Mouse (Mus musculus): Measurements from ENCODE around the gene Lrrc29. TPM values are rescaled to one million over a fixed set of nuclear protein-coding genes. Genes with fewer than 3 reads are reported as not detected.

Lrrc29 gene
- polyA plus RNA-seq, 1 experiment from 2014 or later: 1.2 TPM

GRCm38 (mm10) chr8:105264024-105264982, 61.8 kb downstream of the Lrrc29 start, which contains the start of the genes Tradd and Fbxl8:
Gene Tradd, minus strand, starts transcription at chr8:105264609.
Gene Fbxl8, plus strand, starts transcription at chr8:105264648.
- 1% methylated on average over 54 of the region's 54 CpGs for WGBS
- Histone ChIP-seq H3K4me2 (replicated peaks) (peak within 1 kb of the TSS; percentile 78), H3K4me1 (peaks cover 34% of the 10 kb centered on the region), H3K36me3 (no peaks in the 10 kb centered on the region), H3K27ac (replicated peaks) (no peak within 1 kb of the TSS), H3K27me3 (peaks cover 96% of the 10 kb centered on the region), H3K9ac (replicated peaks) (peak within 1 kb of the TSS; percentile 63), H3K4me3 (peak within 1 kb of the TSS; percentile 63), H3K9me3 (0 out of 2 replicates have a peak, but pooled peaks cover 3% of the 10 kb centered on the region)
- ATAC-seq (ENCODE audit: low FRiP score, low read depth): peak; percentile 39

DNA sequence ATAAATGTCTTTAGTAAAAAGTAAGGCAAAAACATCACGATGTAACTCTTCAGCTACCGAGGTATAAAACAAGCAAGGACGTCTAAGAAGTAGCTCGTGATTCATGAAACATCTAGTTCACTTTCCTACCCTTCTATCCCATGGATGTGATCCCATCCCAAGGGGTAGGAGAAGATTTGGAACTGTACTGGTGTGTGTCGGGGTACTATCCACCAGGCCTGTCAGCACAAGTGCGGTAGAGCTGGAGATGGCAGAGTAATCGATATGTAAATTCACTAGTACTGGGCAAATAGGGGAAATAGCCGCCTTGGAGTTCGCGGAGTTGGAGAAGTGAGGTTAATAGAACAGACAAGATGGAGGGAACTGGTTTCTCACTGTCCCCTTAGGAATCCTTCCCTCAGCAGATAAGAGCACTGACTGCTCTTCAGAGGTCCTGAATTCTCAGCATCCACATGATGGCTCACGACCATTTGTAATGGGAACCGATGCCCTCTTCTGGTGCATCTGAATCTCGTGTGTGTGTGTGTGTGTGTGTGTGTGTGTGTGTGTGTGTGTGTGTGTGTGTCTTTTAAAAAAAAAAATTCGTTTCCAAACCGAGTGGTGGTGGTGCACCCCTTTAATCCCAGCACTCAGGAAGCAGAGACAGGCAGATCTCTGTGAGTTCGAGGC, 62.7 kb downstream of the Lrrc29 start:
- peak overlapping the region; percentile 63; the same call in 1 of the 2 replicates for H3K4me3 ChIP-seq
- H3K27ac ChIP-seq (replicated peaks): no peak overlapping the region
- H3K4me2 ChIP-seq (replicated peaks): no peak overlapping the region
- H3K9me3 ChIP-seq: 0 out of 2 replicates have a peak, but pooled peaks cover 3% of the 10 kb centered on the region
- no peaks in the 10 kb centered on the region for H3K36me3 ChIP-seq
- H3K4me1 ChIP-seq: peaks cover 32% of the 10 kb centered on the region
- WGBS: 38% methylated on average over 16 of the region's 16 CpGs
- H3K27me3 ChIP-seq: peaks cover 96% of the 10 kb centered on the region
- no peak for ATAC-seq (ENCODE audit: low FRiP score, low read depth)
- H3K9ac ChIP-seq (replicated peaks): no peak overlapping the region; the same call in 1 of the 2 replicates

MicroRNAs within 50 kb of the gene (microRNA counts, 519-probe panel; counts per million panel counts)
- 3,332 counts per million, percentile 15 among the panel's probes with 10 or more counts for microRNA mmu-miR-328

Small RNA genes within 50 kb of the gene (microRNA-seq; reads per million reads assigned to microRNA genes)
- gene Gm27320 (not detected), gene Mir328 (386 reads per million, percentile 67 among the genes with 10 or more reads in this experiment)

Other genes starting within 250 kb of the Lrrc29 start
- gene Ces3b, start 242.5 kb downstream of the Lrrc29 start, polyA plus RNA-seq (2016; fragmentation: Nextera tagmentation; extraction: Ambion mirVana): not detected in 2 replicates
- gene Ces4a, start 194.5 kb downstream of the Lrrc29 start, polyA plus RNA-seq (2016; fragmentation: Nextera tagmentation; extraction: Ambion mirVana): not detected in 2 replicates
- 46.0 and 49.0 TPM in 2 replicates for gene Cbfb, start 155.6 kb downstream of the Lrrc29 start, polyA plus RNA-seq (2016; fragmentation: Nextera tagmentation; extraction: Ambion mirVana)
- gene D230025D16Rik, start 101.1 kb downstream of the Lrrc29 start, polyA plus RNA-seq (2016; fragmentation: Nextera tagmentation; extraction: Ambion mirVana): 29.9 and 30.5 TPM in 2 replicates
- 7.6 and 9.8 TPM in 2 replicates for gene B3gnt9, start 71.1 kb downstream of the Lrrc29 start, polyA plus RNA-seq (2016; fragmentation: Nextera tagmentation; extraction: Ambion mirVana)
- gene Tradd, start 61.7 kb downstream of the Lrrc29 start, polyA plus RNA-seq (2016; fragmentation: Nextera tagmentation; extraction: Ambion mirVana): 11.0 and 14.6 TPM in 2 replicates
- gene Fbxl8, start 61.6 kb downstream of the Lrrc29 start, polyA plus RNA-seq (2016; fragmentation: Nextera tagmentation; extraction: Ambion mirVana): 0.77 and 0.87 TPM in 2 replicates
- gene Hsf4, start 56.5 kb downstream of the Lrrc29 start, polyA plus RNA-seq (2016; fragmentation: Nextera tagmentation; extraction: Ambion mirVana): 0.14 TPM in 1 of 2 replicates, not detected in the other
- 3.3 and 3.9 TPM in 2 replicates for gene Nol3, start 50.1 kb downstream of the Lrrc29 start, polyA plus RNA-seq (2016; fragmentation: Nextera tagmentation; extraction: Ambion mirVana)
- 54.8 and 59.8 TPM in 2 replicates for gene 4931428F04Rik, start 36.4 kb downstream of the Lrrc29 start, polyA plus RNA-seq (2016; fragmentation: Nextera tagmentation; extraction: Ambion mirVana)
- 12.0 and 12.8 TPM in 2 replicates for gene Exoc3l, start 30.2 kb downstream of the Lrrc29 start, polyA plus RNA-seq (2016; fragmentation: Nextera tagmentation; extraction: Ambion mirVana)
- gene E2f4, start 28.6 kb downstream of the Lrrc29 start, polyA plus RNA-seq (2016; fragmentation: Nextera tagmentation; extraction: Ambion mirVana): 76.6 and 76.8 TPM in 2 replicates
- gene Elmo3, start 20.7 kb downstream of the Lrrc29 start, polyA plus RNA-seq (2016; fragmentation: Nextera tagmentation; extraction: Ambion mirVana): 1.7 and 2.4 TPM in 2 replicates
- gene Tmem208, start 76 bp upstream of the Lrrc29 start, polyA plus RNA-seq (2016; fragmentation: Nextera tagmentation; extraction: Ambion mirVana): 93.7 and 96.8 TPM in 2 replicates
- gene Fhod1, start 21.7 kb upstream of the Lrrc29 start, polyA plus RNA-seq (2016; fragmentation: Nextera tagmentation; extraction: Ambion mirVana): 1.1 and 2.0 TPM in 2 replicates
- 4.6 and 5.4 TPM in 2 replicates for gene Slc9a5, start 22.6 kb upstream of the Lrrc29 start, polyA plus RNA-seq (2016; fragmentation: Nextera tagmentation; extraction: Ambion mirVana)
- 0.68 and 0.92 TPM in 2 replicates for gene Plekhg4, start 47.0 kb upstream of the Lrrc29 start, polyA plus RNA-seq (2016; fragmentation: Nextera tagmentation; extraction: Ambion mirVana)
- gene Kctd19, start 87.2 kb upstream of the Lrrc29 start, polyA plus RNA-seq (2016; fragmentation: Nextera tagmentation; extraction: Ambion mirVana): not detected in 2 replicates
- 3.4 and 3.6 TPM in 2 replicates for gene Lrrc36, start 87.3 kb upstream of the Lrrc29 start, polyA plus RNA-seq (2016; fragmentation: Nextera tagmentation; extraction: Ambion mirVana)
- gene Tppp3, start 145.2 kb upstream of the Lrrc29 start, polyA plus RNA-seq (2016; fragmentation: Nextera tagmentation; extraction: Ambion mirVana): 86.8 and 94.2 TPM in 2 replicates
- 29.9 and 30.9 TPM in 2 replicates for gene Zdhhc1, start 170.6 kb upstream of the Lrrc29 start, polyA plus RNA-seq (2016; fragmentation: Nextera tagmentation; extraction: Ambion mirVana)
- 20.1 and 23.5 TPM in 2 replicates for gene Hsd11b2, start 192.5 kb upstream of the Lrrc29 start, polyA plus RNA-seq (2016; fragmentation: Nextera tagmentation; extraction: Ambion mirVana)
- gene Atp6v0d1, start 239.8 kb upstream of the Lrrc29 start, polyA plus RNA-seq (2016; fragmentation: Nextera tagmentation; extraction: Ambion mirVana): 107 and 110 TPM in 2 replicates

Data from midbrain, embryonic 12.5 days (tissue).